Mouse (Mus musculus) testis, postnatal 14 days (tissue): ENCODE results near the gene Fos.

ENCODE experiments used
- DNase-seq: peaks from one replicate; pipeline ENCODE4 v3.0.0; 2021; ENCODE audit warnings: low spot score

Gene Fos

DNA sequence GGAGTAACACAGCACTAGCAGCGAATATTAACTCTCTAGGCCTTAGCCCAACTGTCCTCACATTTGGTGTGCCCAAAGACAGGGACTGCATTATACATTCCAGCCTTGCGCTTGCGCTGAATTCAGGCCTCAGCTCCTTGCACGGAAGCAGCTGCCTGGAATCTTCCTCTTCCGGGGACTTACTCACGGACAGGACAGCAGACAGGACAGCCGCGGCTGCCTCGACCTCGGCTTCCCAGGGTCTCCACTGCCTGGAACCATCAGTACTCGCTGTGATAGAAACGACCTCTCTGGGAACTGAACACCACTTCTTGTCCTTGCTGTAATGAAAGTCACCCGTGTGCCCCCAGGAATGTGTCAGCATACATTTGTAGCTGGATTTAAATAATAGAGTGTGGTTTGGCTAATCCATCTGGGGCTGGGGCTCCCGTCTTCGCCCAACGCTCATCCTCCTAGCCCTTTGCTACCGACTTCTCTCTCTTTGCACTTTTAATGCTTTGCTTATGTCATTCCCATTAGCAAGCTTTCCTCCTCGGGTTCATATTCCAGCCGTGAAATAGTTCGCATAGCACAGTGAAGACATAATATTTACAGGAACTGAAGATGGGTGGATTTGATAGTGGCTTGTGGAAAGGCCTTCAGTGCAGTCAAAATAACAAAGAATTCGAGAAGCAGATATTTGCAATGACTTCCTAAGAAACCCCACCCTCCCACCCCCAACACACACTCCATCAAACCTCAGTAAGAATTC lies 11.6 kb upstream of the Fos start:
- DNase-seq: no peak

DNA sequence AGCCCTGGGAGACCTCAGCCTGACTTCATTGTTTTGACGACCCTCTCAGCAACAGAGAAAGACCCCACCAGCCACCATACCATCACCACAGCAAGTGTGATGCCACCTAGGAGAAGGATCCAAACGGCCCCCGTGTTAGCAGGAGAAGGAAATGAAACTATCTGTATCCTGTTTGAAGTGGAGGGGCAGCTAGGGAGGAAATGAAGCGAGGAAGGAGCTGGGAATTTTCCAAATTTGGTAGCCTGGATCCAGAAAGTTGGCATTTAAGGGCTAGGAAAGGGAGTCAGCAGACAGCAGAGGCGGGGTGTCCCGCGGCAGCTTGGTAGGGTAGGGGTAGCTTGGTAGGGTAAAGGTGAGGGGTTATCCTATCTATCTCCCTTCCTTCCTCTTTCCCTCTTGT lies 10.9 kb upstream of the Fos start:
- no peak for DNase-seq

DNA sequence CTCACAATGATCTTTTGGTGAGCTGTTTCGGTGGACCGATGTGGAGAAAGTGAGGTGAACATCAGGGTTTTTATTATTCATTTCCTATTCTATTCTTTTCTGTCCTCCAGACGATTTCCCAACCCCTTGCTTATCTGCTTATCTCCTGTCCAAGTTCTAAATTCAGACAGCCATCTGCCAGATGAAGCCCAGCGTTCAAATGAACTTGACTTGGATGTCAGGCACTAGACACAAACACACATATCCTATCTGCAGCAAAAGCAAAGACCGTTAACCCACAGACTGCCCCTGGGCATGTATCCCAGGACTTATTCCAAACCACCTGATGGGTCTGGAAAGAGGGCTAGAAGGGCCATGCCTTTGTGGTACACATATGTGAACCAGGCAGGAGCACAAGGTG lies 9.3 kb upstream of the Fos start:
- DNase-seq: no peak

DNA sequence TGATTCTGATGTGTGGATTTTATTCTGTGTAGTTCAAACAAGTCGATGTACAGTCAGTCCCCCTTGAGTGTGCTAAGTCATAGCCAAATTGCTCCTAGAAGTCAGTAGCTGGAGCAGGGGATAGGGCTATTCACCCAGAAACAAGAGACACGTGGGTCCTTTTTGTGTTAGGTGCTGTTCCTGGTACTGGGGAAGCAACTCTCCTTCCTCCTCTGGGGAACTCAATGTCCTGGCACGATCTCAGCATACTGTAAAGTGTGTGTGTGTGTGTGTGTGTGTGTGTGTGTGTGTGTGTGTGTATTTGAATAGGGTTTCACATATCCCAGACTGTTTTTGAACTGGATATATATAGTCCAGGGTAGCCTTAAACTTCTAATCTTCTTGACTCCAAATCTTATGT lies 8.8 kb upstream of the Fos start:
- DNase-seq: no peak

DNA sequence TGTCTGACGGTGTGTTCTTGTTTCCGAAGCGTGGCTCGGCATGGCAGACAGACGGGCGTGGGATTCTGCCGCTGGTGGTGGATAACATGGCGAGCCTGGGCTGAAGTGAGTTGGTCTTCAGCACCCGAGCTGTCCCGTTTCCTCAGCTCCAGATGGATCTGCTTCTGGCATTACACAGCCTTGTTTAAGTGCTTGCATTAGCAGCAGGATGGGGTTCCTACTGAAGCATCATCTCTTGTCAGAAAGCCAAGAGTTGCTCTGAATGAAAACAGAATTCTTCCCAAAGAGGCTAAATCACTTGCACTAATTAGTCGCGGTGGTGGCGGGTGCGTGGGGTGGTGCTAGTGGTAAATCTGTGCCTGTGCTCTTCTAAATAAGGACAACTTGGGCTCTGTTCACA lies 5.8 kb upstream of the Fos start:
- DNase-seq: no peak

DNA sequence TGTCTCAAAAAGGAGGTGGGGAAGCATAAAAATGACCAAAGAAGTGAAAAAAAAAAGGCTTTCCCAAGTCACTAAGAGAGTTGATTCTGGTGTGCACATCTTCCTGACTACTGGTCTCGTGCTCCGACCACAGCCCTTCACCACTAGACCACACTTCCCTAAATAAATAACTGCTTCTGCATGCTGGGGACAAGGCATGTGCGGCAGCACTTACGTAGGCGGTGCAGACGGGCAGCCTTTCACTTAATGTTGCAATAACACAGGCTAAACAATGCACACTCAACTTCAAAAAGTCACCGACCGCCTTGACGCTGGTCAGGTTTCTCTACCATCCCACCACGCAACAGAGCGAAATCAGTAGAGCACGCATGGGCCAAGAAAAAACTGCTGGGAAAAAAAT lies 5.0 kb upstream of the Fos start:
- DNase-seq: no peak

DNA sequence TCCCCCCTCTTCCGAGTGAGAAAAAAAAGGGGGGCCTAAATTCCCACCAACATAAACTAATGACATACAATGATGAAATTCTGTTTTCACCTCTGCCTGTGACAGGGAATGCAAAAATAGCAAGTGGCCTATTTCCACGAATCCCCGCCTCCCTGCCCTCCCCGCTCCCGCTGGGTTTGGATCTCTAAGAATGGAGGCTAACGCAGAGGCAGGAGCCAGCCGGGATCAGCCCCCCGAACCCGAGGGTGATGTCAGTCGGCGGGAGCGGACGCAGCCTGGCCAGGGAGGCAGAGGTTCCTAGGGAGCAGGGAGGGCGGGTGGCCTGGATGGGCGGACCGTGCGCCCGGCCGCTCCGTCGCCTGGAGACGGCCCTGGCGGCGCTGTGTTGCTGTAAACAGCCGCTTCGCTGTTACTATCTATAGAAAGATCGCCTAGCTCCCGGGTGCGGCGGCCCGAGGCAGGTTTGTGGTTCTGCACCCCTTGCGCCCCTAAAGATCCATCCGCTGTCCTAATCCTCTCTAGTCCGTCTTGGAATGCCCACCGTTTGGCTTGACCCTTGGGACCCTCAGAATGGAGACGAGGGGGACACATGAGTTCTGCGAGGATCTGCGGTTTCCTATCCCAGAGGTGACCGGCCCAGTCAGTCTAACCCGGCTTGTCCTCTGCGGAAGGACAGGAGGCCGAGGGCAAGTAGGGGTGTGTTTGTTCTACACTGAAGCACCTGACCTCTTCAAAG lies 1.6 kb upstream of the Fos start:
- peak; percentile 69 for DNase-seq

DNA sequence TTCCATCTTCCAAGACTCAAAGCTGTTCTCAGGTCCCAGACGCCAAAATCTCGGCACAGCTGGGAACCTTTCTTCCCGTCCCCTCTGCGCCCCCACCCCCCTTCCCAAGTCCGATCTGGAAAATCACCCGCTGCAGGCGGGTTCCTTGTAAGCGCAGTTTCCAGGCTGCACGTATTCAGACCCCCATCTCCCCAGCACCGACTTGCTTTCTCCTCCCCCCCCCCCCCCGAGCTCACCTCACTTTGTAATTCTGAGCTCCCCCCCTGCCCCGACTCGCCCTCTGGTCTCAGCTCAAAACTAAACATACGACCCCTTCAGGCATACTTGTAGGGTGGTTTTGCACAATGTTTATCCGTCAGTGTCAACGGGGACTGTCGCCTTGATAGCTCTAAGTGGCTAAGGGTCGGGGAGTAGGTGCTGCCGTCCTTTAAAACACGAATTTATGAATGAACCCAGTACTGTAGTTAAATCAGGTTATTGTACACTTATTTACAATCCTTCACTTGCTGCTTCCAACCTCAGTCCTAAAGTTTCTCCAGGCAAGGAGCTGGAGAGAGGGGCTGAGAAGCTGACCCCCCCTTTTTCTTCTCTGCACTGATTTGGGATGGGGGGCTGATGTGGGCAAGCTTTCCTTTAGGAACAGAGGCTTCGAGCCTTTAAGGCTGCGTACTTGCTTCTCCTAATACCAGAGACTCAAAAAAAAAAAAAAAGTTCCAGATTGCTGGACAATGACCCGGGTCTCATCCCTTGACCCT lies 857 bp upstream of the Fos start:
- no peak for DNase-seq

DNA sequence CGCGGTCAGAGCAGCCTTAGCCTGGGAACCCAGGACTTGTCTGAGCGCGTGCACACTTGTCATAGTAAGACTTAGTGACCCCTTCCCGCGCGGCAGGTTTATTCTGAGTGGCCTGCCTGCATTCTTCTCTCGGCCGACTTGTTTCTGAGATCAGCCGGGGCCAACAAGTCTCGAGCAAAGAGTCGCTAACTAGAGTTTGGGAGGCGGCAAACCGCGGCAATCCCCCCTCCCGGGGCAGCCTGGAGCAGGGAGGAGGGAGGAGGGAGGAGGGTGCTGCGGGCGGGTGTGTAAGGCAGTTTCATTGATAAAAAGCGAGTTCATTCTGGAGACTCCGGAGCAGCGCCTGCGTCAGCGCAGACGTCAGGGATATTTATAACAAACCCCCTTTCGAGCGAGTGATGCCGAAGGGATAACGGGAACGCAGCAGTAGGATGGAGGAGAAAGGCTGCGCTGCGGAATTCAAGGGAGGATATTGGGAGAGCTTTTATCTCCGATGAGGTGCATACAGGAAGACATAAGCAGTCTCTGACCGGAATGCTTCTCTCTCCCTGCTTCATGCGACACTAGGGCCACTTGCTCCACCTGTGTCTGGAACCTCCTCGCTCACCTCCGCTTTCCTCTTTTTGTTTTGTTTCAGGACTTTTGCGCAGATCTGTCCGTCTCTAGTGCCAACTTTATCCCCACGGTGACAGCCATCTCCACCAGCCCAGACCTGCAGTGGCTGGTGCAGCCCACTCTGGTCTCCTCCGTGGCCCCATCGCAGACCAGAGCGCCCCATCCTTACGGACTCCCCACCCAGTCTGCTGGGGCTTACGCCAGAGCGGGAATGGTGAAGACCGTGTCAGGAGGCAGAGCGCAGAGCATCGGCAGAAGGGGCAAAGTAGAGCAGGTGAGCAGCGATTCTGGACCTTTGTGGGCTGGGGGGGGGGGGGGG lies 875 bp downstream of the Fos start:
- no peak for DNase-seq

DNA sequence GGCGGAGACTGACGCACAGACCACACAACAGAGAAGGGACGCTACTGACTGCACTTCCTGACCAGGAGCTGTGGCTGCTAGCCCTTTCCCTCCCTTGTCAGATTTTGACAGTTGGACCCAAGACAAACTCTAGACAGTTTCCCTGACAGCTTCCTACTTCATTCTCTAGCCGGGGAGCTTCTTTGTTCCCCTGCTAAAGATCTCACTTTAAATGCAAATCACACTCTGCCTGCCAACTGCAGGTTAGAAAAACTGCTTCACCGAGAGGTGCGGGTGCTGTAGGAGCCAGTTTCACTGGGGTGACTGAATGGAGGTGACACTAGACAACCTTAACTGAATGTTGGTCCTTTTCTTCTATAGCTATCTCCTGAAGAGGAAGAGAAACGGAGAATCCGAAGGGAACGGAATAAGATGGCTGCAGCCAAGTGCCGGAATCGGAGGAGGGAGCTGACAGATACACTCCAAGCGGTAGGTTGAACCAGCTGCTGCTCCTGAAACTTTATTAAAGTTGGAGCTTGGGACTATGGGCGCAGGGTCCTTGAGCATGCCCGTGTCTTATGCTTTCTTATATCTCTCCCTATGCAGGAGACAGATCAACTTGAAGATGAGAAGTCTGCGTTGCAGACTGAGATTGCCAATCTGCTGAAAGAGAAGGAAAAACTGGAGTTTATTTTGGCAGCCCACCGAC lies 1.7 kb downstream of the Fos start:
- DNase-seq: no peak

DNA sequence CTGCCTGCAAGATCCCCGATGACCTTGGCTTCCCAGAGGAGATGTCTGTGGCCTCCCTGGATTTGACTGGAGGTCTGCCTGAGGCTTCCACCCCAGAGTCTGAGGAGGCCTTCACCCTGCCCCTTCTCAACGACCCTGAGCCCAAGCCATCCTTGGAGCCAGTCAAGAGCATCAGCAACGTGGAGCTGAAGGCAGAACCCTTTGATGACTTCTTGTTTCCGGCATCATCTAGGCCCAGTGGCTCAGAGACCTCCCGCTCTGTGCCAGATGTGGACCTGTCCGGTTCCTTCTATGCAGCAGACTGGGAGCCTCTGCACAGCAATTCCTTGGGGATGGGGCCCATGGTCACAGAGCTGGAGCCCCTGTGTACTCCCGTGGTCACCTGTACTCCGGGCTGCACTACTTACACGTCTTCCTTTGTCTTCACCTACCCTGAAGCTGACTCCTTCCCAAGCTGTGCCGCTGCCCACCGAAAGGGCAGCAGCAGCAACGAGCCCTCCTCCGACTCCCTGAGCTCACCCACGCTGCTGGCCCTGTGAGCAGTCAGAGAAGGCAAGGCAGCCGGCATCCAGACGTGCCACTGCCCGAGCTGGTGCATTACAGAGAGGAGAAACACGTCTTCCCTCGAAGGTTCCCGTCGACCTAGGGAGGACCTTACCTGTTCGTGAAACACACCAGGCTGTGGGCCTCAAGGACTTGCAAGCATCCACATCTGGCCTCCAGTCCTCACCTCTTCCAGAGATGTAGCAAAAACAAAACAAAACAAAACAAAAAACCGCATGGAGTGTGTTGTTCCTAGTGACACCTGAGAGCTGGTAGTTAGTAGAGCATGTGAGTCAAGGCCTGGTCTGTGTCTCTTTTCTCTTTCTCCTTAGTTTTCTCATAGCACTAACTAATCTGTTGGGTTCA lies 2.5 kb downstream of the Fos start:
- no peak for DNase-seq

DNA sequence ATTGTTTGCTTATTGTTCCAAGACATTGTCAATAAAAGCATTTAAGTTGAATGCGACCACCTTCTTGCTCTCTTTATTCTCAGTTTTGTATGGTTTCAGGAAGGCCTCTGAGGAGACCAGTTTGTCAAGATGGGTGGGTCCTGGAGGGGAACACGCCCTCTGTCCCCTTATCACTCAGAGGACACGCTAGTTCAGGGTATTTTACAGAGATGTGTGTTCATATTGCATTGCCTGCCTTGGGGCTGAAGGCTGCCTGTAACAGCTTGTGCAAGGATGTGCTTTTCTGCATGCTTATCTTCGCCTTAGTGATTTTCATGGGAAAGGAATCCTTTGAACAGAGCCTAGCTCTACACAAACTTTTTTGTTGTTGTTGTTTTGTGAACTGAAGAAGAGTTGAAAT lies 3.5 kb downstream of the Fos start:
- no peak for DNase-seq

DNA sequence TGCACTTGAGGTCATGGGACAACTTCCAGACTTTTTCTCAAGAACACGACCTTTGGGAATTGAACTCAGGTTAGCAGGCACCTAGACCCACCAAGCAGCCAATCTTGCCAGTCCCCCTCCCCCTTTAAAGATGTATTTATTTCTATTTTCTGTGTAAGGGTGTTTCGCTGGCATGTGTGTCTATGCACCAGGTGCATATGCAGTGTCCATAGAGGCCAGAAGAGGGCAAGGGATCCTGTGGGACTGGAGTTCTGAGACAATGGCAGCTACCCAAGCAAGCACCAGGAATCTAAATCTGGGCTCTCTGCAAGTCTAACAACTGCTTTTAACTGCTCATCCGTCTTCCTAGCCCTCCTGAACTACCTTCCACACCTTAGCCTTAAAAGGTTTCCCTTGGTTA lies 4.1 kb downstream of the Fos start:
- no peak for DNase-seq

DNA sequence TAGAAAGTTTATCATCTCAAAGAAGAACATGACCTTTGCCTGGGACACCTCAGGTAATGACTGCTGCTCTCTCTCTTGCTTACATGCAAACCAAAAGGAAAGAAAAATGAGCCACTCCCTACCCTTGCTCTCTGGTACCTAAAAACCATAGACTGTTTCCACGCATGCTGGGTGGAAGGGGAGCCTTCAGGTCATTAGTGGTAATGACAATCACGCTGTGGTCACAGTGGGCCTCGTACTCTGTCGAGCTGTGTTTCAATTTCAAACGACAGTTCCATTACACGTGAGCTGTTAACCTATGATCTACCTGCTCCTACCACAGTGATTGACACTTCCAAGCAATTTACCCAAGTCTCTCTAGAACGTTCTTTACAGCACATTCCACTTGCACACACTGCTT lies 5.0 kb downstream of the Fos start:
- DNase-seq: no peak

DNA sequence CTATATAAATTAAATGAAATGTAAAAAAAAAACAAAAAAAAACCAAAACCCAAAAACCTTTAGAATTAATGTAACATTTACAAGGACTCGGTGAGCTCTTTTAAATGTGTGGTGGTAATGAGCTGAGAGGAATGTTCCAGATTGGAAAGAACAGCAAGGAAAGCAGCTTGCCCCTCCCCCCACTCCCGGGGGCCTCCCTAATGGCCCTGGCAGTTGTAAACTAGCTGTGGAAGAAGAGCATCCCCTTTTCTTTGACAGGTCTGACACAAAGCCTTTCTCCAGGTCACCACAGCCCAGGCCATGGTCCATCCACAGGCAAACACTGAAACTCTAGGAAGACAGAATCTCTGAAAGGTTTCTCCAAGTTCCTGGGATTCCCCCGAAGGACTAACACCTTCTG lies 5.5 kb downstream of the Fos start:
- no peak for DNase-seq

DNA sequence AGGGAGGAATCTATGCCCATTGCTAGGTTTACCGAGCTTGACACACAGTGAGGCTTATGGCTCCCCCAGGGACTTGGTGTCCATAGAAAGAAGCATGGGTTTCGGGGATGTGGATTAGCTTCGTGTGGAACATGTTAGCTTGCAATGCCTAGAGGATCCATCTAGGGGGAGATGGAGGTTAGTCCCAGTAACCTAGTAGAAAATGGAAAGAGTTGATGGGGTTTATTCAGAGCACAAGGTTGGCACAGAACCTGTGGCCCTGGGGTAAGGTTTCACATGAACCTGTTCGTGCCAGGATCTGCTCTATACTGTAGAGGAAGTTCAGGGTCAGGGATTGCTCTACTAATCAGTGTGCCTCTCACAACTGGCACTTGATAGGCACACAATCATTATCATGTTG lies 9.5 kb downstream of the Fos start:
- DNase-seq: no peak

DNA sequence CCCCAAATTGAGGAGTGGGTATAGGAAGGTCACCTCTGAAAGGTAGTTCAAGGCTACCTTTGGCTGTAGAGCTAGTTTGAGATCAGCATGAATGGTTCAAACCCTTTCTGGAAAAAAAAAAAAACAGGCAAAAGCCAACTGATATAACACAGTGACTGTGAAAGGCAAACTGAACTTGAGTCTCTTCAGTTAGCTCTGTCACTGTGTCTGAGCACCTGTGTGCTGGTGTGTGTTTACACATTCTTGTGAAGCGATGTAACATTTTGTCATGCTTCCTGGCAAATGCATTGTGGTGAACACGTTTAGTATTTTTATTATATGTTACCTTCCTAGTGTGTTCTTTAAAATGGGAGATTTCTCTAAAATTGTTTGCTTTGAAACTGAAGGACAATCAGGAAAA lies 11.0 kb downstream of the Fos start:
- no peak for DNase-seq

DNA sequence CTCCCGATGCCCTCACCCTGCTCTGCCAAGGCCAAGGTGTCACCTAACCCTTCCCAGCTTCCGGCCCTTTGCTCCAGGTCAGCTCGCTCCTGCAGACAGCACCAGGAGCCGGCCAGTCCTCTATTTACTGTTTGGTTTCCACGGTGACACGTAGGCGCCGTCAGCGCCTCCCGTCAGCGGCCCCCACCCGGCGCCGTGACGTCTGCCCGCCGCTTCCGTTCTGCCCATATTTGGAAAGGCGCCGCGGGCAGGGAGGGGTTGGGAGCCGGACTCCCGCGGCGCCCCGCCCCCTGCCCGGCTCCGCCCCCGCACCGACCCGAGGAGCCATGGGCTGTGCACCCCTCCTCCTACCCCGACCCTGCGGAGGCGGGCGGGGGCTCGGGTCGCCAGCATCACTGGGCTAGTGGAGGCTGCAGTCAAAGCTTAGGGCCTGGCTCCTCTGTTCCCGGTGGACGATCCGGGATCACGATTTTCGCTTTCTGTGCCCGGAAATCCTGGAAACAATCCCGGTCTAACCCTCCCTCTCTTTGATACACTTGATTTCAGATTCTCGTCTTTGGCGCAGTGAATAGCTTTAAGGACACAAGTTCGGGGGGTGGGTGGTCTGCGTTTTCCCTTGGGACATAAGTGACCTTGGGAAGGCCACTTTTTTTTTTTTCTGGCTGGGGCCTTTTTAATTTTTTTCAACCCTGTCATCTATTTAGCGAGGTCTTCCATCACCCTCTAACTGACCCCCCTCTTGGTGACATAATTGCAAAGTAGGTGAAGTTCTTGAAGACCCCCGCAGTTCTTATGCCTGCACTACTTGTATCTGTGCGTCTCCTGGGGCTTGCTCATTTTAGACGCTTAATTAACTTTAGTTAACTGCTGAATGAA lies 12.4 kb downstream of the Fos start:
- peak; percentile 93 for DNase-seq

DNA sequence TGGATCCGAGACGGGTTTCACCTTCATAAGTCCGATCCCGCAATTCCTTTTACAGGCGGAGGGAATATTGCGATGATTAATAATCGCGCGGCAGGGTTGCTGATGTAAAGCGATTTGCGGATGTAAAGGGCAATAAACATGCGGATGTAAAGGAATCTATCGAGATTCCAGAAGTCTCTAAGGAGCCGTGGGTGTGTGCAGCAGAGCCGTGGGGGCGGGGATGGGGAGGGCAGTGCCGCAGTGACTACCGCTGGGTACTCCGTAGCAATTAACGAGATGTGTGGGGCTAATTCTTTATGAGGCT lies 13.0 kb downstream of the Fos start:
- no peak for DNase-seq
